Mouse (Mus musculus) MEL (cell line): Measurements from ENCODE around the gene Tmem91.

Source experiments
- CTCF ChIP-seq, 3 experiments: IDR thresholded peaks in 2 of 3; conservative IDR thresholded peaks in 1 of 3; 2 replicates each; pipeline ENCODE4 v1.5.1; 2011 to 2012; ENCODE audit warnings: low read length in 3 of 3, low read depth in 2 of 3, mild to moderate bottlenecking in 2 of 3, improper control_type of control experiment in 1 of 3, inconsistent platforms in 1 of 3, mixed read lengths in 1 of 3, moderate library complexity in 1 of 3; ENCODE audit not compliant: control insufficient read depth in 1 of 3, insufficient read depth in 1 of 3, poor library complexity in 1 of 3, severe bottlenecking in 1 of 3
- E2F4 ChIP-seq: IDR thresholded peaks from 2 replicates; pipeline ENCODE4 v1.6.1; 2011; ENCODE audit warnings: low read depth, low read length, improper control_type of control experiment, borderline replicate concordance
- GATA1 ChIP-seq: IDR thresholded peaks from 2 replicates; pipeline ENCODE4 v1.6.1; 2011; ENCODE audit warnings: low read depth, low read length, improper control_type of control experiment
- NRF1 ChIP-seq: IDR thresholded peaks from 2 replicates; pipeline ENCODE4 v1.6.1; 2014; ENCODE audit warnings: low read depth, mild to moderate bottlenecking, inconsistent platforms, low read length, improper control_type of control experiment, moderate library complexity; ENCODE audit not compliant: poor library complexity, insufficient read depth, severe bottlenecking
- POLR2A ChIP-seq, 2 experiments: IDR thresholded peaks; 2 replicates each; pipeline ENCODE4 v1.6.1; 2011 to 2012; ENCODE audit warnings: low read length in 2 of 2, mild to moderate bottlenecking in 2 of 2, control low read depth in 1 of 2, improper control_type of control experiment in 1 of 2, low read depth in 1 of 2, moderate library complexity in 1 of 2; ENCODE audit not compliant: control insufficient read depth in 1 of 2, insufficient read depth in 1 of 2, poor library complexity in 1 of 2
- POLR2AphosphoS2 ChIP-seq: IDR thresholded peaks from 2 replicates; pipeline ENCODE4 v1.6.1; 2011; ENCODE audit warnings: low read length, improper control_type of control experiment
- RCOR1 ChIP-seq: IDR thresholded peaks from 2 replicates; pipeline ENCODE4 v1.6.1; 2012; ENCODE audit warnings: low read depth, mild to moderate bottlenecking, inconsistent platforms, low read length, improper control_type of control experiment
- ZC3H11A ChIP-seq: IDR thresholded peaks from 2 replicates; pipeline ENCODE4 v1.6.1; 2012; ENCODE audit warnings: low read depth, mild to moderate bottlenecking, inconsistent platforms, low read length, improper control_type of control experiment

DNA sequence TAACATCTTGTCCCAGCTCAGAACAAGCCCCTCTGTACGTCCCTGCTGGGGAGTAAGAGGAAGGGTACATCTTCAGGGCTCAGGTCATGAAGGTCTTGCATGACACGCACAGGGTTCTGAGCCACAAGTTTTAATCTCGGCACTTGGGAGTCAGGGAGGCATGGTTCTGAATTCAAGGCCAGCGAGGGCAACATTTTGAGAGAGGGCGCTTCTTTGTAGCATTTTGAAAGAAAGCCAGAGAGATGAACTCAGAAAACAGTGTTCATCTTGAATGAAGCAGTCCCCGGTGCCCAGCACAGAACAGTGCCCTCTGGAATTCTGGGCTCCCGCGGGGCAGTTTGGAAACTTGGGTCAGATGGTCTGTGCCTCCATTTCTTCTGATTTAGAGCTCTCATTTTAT is 8.6 kb downstream of the Tmem91 start:
- no peak for TF ChIP-seq ZC3H11A
- TF ChIP-seq POLR2A (IDR thresholded peaks at IDR 0.05; ENCODE audit: control insufficient read depth in 1 of 2, insufficient read depth in 1 of 2, low read depth in 1 of 2, low read length in 2 of 2, poor library complexity in 1 of 2) = 0 out of 4 replicates have a peak, but pooled peaks of 1 of the 2 experiments have one; percentile 10
- no peak for TF ChIP-seq CTCF (IDR thresholded peaks at IDR 0.05 in 2 of 3, conservative IDR thresholded peaks at IDR 0.05 in 1 of 3; ENCODE audit: control insufficient read depth in 1 of 3, insufficient read depth in 1 of 3, low read depth in 2 of 3, low read length in 3 of 3, poor library complexity in 1 of 3, severe bottlenecking in 1 of 3)
- TF ChIP-seq GATA1 = no peak
- no peak for TF ChIP-seq RCOR1
- no peak for TF ChIP-seq POLR2AphosphoS2
- no peak for TF ChIP-seq NRF1
- no peak for TF ChIP-seq E2F4
